Mouse (Mus musculus) WW6 (cell line): ENCODE data around the gene Rab20.
"Not testable (repeated sequence)": the region's sequence is repeated elsewhere in the genome, so short reads cannot be mapped to it uniquely, and the experiment has no call there.

Experiments used
- DNase-seq: peaks from one replicate; pipeline ENCODE4 v3.0.0-alpha.2; 2013; ENCODE audit warnings: low read depth, low spot score

Rab20 gene

GRCm38 (mm10) chr8:11477811-11478761 is at the start of gene Rab20:
Gene Rab20, minus strand, starts transcription at chr8:11478710.
- DNase-seq, result no peak

DNA sequence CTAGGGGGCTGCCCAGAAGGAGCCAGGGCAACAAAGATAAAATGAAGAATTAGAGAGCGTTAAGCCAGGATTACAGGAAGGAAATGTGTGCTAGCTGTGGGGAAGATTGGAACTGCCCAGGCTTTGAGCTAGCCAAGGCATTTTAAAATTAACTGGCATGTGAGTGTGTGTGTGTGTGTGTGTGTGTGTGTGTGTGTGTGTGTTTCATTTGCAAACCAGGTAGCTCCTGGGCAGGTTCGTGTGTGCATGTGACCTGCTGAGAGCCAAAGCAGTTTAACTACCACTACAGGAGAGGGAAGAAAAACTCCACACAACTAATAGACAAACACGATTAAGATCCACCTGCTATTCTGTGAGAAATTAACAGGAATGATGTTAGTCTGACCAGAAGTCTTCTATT is 44.8 kb upstream of the Rab20 start:
- DNase-seq, result no peak

DNA sequence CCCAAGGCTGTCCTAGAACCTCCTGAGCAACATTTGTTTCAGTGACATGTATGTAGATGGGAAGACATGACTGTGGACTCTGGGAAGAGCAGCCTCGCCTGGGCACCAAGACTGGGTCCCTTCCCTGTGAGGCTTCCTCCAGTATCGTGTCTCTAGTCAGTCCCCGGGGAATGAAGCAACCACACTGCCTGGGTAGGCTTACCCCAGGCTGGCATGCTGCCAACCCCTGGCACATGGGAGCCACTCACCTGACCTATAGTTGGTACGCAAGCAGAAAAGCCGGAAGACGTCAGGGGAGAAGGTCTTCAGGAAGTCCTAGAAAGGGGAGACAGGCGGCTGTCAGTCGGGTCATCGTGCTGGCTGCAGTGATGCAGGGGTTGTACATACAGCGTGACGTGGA is 40.2 kb upstream of the Rab20 start:
- DNase-seq, result no peak

GRCm38 (mm10) chr8:11518056-11518396 is 39.5 kb upstream of the Rab20 start:
- no peak for DNase-seq

DNA sequence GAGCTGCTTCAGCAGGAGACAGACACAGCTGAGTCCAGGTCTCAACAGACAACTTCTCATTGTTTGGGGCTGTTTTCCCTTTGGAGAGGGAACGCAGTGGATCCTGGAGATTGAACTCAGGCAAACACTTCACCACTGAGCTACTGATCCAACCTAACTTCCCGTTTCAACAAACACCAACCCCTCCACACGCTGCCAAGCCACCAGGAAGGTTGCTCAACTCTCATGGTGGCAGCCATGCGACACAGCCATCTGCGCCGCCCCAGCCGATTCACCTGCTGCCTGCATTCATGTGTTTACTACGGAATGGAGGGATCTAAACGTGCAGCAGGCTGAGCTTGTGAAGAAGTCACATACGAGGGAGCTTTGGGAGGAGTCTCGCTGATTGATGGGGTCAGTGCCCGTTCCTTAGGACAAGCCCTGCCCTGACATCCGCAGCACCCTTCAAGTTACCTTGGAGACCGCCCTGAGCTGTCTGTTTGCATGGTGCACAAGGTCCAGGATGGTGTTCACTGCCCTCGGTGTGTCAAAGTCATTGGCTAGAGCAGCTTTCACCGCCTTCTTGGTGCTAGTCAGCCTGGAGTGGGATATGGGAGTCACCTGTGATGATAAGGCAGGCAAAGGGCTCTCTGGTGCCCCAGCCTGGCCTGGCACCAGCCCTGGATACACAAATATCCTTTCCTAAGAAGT is 39.0 kb upstream of the Rab20 start:
- DNase-seq, result no peak

DNA sequence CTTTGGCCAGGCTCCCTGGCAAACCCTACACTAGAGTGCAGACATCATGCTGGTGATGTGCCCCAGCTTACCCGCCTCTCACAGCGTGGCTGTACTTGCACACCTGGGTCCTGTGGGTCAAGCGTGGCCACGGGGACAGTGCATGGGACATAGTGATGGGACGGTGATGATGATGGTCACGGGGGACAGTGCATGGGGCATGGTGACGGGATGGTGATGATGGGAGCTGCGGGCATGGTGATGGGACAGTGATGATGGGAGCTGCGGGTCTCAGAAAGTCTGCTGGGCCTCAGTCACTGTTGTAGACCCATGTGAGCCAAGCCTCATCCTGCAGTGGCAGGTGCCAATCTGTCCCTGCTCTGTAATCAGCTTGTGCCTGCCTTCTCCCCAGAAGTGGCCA is 37.8 kb upstream of the Rab20 start:
- DNase-seq, result no peak

- no peak for DNase-seq
These were observed 34.7 kb upstream of the Rab20 start for GRCm38 (mm10) chr8:11513247-11513646.

- DNase-seq, result no peak
These were observed 34.2 kb upstream of the Rab20 start for GRCm38 (mm10) chr8:11512711-11513110.

- DNase-seq, result no peak
These were observed 32.5 kb upstream of the Rab20 start for GRCm38 (mm10) chr8:11510971-11511370.

DNA sequence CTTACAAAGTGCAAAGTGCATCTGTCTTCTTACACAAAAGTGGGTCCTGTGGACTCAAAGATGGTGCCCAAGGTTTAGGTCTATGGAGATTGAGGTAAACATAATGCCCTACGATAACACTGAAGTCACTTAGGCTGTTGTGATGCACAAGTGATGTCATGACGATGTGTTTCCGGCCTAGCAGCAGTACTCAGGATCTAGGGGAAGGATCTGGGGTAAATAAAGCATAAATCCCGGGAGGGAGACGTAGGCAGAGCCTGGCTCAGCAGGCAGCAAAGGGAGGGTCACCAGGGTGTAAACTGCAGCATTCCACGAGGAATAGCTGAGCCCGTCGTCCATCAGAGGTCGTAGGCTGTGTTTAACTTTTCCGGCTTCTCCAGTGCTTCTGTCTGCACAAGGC is 30.4 kb upstream of the Rab20 start:
- no peak for DNase-seq

GRCm38 (mm10) chr8:11506802-11507201 is 28.3 kb upstream of the Rab20 start:
- peak; percentile 50 for DNase-seq

DNA sequence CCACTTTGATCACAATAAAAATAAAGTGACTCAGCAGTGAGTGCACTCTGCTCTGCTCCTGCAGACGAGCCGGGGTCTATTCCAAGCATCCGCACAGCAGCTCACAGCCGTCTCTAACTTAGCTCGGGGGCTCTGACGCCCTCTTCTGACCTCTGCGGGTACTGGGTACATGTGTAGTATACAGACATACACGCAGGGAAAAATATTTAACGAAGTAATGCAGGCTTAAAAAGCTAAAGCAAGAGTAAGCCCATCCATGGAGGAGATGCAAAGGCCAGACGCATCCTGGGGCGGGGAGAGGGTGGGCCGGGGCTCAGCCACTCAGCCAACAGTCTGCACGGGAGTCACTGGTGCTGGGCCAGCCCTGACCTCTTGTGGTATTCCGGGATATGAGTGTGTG is 27.6 kb upstream of the Rab20 start:
- DNase-seq, result no peak

DNA sequence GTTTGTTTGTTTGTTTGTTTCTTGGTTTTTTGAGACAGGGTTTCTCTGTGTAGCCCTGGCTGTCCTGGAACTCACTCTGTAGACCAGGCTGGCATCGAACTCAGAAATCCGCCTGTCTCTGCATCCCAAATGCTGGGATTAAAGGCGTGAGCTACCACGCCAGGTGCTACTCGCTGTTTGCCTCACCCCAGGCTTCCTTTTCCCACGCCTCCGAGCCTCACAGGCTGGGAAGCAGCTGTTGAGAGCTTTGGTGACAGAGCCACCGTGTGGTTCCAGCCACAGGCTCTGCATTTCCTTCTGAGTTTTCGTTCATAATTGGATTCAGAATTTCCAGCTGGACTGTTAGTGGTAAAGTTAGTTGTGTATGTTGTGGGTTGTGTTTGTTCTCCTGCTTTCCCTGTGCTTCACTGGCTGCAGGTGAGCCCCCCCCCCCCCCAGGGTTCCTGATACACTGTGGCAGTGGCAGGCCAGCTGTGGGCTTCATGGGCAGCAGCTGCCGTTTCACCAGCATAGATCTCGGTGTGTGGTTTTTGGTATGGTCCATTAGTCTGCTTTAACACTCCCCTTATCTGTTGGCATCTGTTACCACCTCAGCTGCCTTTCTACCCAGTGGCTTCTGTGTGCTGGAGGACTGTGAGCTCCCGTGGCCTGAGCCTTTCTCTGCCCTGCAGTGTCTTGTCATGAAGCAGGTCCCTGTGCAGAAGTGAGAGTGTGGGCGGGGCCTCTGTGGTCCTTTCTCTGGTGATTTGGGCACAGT is 25.1 kb upstream of the Rab20 start:
- DNase-seq, result no peak

GRCm38 (mm10) chr8:11498786-11499485 is 20.4 kb upstream of the Rab20 start:
- DNase-seq, result no peak

- no peak for DNase-seq
These were observed 19.8 kb upstream of the Rab20 start for GRCm38 (mm10) chr8:11498281-11498680.

DNA sequence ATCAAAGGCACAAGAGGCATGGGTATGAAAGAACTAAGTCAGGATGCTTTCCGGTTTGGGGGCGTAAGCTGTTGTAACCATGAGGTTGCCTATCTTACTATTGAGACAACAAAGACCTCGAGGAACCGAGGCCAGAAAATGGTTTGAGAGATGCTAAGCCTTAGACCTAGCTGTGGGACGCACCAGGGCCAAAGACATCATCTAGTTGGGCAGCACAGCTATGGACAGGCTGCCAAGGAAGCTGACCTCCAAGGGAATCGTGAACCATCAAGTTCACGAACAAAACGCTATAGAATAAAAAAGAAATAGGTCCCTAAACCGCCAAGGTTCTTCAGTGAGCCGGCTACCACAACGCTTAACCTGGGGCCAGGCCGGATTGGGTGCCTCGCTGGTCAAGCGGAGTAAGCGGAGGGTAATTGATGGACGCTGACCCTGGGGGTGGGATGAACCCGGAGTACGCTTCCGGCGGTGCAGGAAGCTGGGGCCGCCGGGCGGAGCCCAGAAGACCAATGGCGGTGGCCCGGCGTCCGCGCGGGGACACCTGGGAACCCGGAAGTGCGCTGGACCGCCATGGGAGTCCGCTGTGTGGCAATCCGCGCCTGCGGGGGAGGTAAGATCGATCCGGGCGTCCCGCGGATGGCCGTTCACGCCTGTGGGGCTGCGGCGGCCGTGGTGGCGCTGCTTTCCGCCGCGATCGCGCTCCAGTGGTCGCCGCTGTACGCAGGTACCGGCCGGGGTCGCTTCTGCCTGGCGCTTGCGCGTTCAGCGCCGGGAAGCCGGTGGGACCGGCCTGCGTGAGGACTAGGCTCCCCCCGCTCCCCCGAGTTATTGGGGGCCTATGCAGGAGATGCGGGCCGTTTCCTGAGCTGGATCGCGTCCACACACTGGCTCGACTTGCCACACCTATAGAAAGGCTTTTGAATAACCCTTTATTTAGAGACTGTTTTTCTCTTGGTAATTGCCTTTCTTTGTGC is 18.8 kb upstream of the Rab20 start, which contains the start of gene Naxd:
Gene Naxd (plus strand): TSS at position 490 of the 974 bp plus-strand sequence.
- peak; percentile 53 for DNase-seq

- not testable (repeated sequence) for DNase-seq
These were observed 13.8 kb upstream of the Rab20 start for GRCm38 (mm10) chr8:11492340-11492739.

GRCm38 (mm10) chr8:11487229-11487628 is 8.7 kb upstream of the Rab20 start:
- no peak for DNase-seq

DNA sequence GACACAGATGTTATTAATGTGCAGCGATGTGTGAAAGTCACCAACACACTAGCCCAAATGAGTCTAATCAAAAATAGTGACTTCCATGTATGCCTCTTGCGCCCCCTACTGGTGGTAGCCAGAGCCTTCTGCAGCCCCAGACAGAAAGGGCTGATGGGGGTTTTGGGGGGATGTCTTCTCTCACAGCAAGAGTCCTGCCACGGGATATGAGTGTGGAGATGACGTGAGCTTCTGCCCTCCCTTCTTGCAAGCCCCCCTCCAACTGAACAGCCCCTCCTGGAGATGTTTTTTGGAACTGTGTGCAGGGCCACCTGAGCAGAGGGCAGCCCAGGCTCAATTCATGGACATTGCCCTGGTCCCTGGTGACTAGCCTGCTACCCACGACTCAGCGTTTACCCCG is 7.6 kb upstream of the Rab20 start:
- DNase-seq, result peak; percentile 45

DNA sequence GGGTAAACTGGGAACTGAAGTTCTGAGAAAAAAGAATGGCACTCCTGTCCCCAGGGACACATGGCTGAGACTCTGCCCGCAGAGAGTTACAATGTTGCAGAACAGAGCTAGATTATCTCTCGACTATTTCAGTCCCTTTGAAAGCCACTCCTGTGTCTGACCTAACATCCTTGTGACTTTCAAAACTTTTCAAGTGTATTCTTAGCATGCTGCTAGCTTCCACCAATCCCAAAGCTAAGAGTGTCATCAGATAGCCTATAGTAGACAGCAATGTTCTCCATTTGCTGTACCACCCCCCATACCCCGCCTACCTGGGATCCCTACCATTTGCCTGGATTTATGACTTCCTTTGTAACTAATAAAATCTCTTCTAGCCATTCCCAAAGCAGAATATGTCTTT is 4.0 kb upstream of the Rab20 start:
- DNase-seq, result no peak
